Mouse (Mus musculus): ENCODE results near the gene Gm29423. TPM values are rescaled to one million over a fixed set of nuclear protein-coding genes. Genes with fewer than 3 reads are reported as not detected.
"Not testable (repeated sequence)": the region's sequence is repeated elsewhere in the genome, so short reads cannot be mapped to it uniquely, and the experiment has no call there.

The Gm29423 gene
- polyA plus RNA-seq (2015; fragmentation: Nextera tagmentation; extraction: Ambion mirVana): not detected in 2 replicates

DNA sequence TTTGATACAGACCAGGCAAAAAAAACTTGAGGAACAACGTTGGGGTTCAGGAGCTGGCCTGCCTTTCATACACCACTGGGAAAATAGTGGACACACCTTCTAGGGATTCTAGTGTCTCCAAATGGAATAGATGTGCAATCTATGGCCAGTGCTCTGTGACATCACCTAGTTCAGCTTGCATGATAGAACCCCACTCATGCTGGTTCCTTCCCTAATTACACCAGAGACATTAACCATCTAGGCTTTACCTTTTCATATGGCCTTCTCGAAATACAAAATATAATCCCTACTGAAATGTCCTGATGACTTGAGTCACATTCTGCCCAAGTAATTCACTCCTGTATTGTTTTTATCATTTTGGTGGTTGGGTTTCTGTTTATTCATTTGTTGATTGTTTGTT lies at the start of gene Gm29423, which contains the start of gene Gm29644:
Gene Gm29423 (minus strand): TSS at position 101 of the 400 bp plus-strand sequence.
Gene Gm29644 (minus strand): TSS at position 157 of the 400 bp plus-strand sequence.
- ATAC-seq (ENCODE audit: insufficient read depth); H3K4me3 ChIP-seq (replicated peaks); H3K4me1 ChIP-seq (replicated peaks); H3K9ac ChIP-seq; H3K9me3 ChIP-seq (replicated peaks); H3K36me3 ChIP-seq (replicated peaks); H3K27me3 ChIP-seq; H3K4me2 ChIP-seq; H3K27ac ChIP-seq (replicated peaks): not testable (repeated sequence)
- WGBS (ENCODE audit: insufficient replicate concordance): no CpG with 5 or more reads among the region's 2 CpGs

DNA sequence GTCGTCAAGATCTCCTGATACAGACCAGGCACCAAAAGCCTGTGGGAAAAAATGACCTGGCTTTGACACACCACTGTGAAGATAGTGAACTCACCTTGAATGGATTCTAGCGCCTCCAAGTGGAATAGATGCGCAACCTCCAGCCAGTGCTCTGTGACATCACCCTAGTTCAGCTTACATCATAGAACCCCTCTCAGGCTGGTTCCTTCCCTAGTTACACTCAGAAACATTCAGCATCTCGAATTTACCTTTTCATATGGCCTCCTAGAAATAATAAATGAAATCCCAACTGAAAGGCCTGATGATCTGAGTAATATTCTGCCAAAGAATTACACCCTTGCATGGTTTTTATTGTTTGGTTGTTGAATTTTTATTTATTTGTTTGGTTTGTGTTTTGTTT lies 29.5 kb downstream of the Gm29423 start, which contains the start of gene Gm21118:
Gene Gm21118 (minus strand): TSS at position 101 of the 400 bp plus-strand sequence.
- not testable (repeated sequence) for H3K4me3 ChIP-seq (replicated peaks); H3K9me3 ChIP-seq (replicated peaks); H3K27me3 ChIP-seq; H3K4me2 ChIP-seq; H3K27ac ChIP-seq (replicated peaks); ATAC-seq (ENCODE audit: insufficient read depth); H3K36me3 ChIP-seq (replicated peaks); H3K4me1 ChIP-seq (replicated peaks); H3K9ac ChIP-seq
- WGBS (ENCODE audit: insufficient replicate concordance): no CpG with 5 or more reads among the region's 4 CpGs

Other genes starting within 250 kb of the Gm29423 start
- gene Gm21118, start 29.6 kb downstream of the Gm29423 start, polyA plus RNA-seq (2015; fragmentation: Nextera tagmentation; extraction: Ambion mirVana): not detected in 2 replicates
- gene Gm29644, start 56 bp upstream of the Gm29423 start, polyA plus RNA-seq (2015; fragmentation: Nextera tagmentation; extraction: Ambion mirVana): not detected in 2 replicates
- gene Gm20888, start 138.6 kb upstream of the Gm29423 start, polyA plus RNA-seq (2015; fragmentation: Nextera tagmentation; extraction: Ambion mirVana): not detected in 2 replicates